Mouse (Mus musculus) lung, postnatal 0 days (tissue): ENCODE data around the gene Kdf1. TPM values are rescaled to one million over a fixed set of nuclear protein-coding genes. Genes with fewer than 3 reads are reported as not detected.

Experiments
- ATAC-seq: fragments of 200-750 bp; cut with Nextera tagmentation; 2 replicates; pipeline ENCODE4 v1.8.0; 2017; ENCODE audit warnings: moderate library complexity
- DNase-seq: peaks from one replicate; pipeline ENCODE4 v3.0.0-alpha.2; 2016; ENCODE audit warnings: low spot score
- H3K27ac ChIP-seq: fragments of 300-500 bp; sonication (generic); 2 replicates; pipeline ENCODE4 v1.5.1; 2014; ENCODE audit warnings: antibody characterized with exemption, mild to moderate bottlenecking, low read length, mixed read lengths
- H3K27me3 ChIP-seq: fragments of 300-500 bp; sonication (generic); replicated peaks from 2 replicates; pipeline ENCODE4 v1.6.1; 2014; ENCODE audit warnings: low read length, mixed read lengths; ENCODE audit not compliant: insufficient read depth
- H3K36me3 ChIP-seq: fragments of 300-500 bp; sonication (generic); 2 replicates; pipeline ENCODE4 v1.6.1; 2014; ENCODE audit warnings: low read length, mixed read lengths; ENCODE audit not compliant: insufficient read depth
- H3K4me1 ChIP-seq: fragments of 300-500 bp; sonication (generic); 2 replicates; pipeline ENCODE4 v1.6.1; 2014; ENCODE audit warnings: antibody characterized with exemption, low read depth, low read length, mixed read lengths; ENCODE audit not compliant: insufficient read depth
- H3K4me2 ChIP-seq: fragments of 300-500 bp; sonication (generic); replicated peaks from 2 replicates; pipeline ENCODE4 v1.6.1; 2014; ENCODE audit warnings: low read depth, mild to moderate bottlenecking, low read length, moderate library complexity, mixed read lengths
- H3K4me3 ChIP-seq: fragments of 300-500 bp; sonication (generic); 2 replicates; pipeline ENCODE4 v1.5.1; 2014; ENCODE audit warnings: low read depth, low read length
- H3K9ac ChIP-seq: fragments of 300-500 bp; sonication (generic); replicated peaks from 2 replicates; pipeline ENCODE4 v1.6.1; 2014; ENCODE audit warnings: low read depth, mild to moderate bottlenecking
- H3K9me3 ChIP-seq: fragments of 300-500 bp; sonication (generic); 2 replicates; pipeline ENCODE4 v1.6.1; 2016; ENCODE audit warnings: low read length, mixed read lengths
- CTCF ChIP-seq: IDR thresholded peaks from 2 replicates; pipeline ENCODE4 v1.5.1; 2016; ENCODE audit warnings: antibody characterized with exemption, mild to moderate bottlenecking
- EP300 ChIP-seq: IDR thresholded peaks from 2 replicates; pipeline ENCODE4 v1.6.1; 2016; ENCODE audit warnings: antibody characterized with exemption, mild to moderate bottlenecking, control low read depth
- WGBS: fragments of 180-500 bp; shearing (Covaris S2); extraction: QIAGEN DNeasy Blood & Tissue Kit; methylation state at CpG from one replicate; pipeline ENCODE4 v1.1.7; 2014; 5-methylcytosine and 5-hydroxymethylcytosine counted together
- microRNA-seq: library from miRNA; unstranded; fragments of <30 nt; microRNA quantifications from one replicate; pipeline ENCODE4, GENCODE M21; 2016
- polyA plus RNA-seq: library from polyadenylated mRNA; unstranded; fragments of >200 nt; fragmentation: Nextera tagmentation; extraction: Ambion mirVana; gene quantifications from 2 replicates; pipeline ENCODE4 v1.2.1, GENCODE M21; 2015

Gene Kdf1
- polyA plus RNA-seq, 1 experiment from 2014 or later = 24.8 TPM

- Histone ChIP-seq H3K4me2 (no peak overlapping the region), H3K36me3 (peaks cover 9% of the 10 kb centered on the region; the same call in 1 of the 2 replicates), H3K9ac (no peak overlapping the region), H3K9me3 (no peaks in the 10 kb centered on the region), H3K4me3 (no peak overlapping the region), H3K27ac (no peak overlapping the region), H3K4me1 (peaks cover 7% of the 10 kb centered on the region; the same call in 1 of the 2 replicates), H3K27me3 (no peaks in the 10 kb centered on the region)
- 74% methylated on average over 12 of the region's 12 CpGs for WGBS
- no peak for ATAC-seq
- TF ChIP-seq EP300 (no peak), CTCF (no peak)
- no peak for DNase-seq
Observed at GRCm38 (mm10) chr4:133577983-133578382, 59.2 kb downstream of the Kdf1 start.

Small RNA genes within 50 kb of the gene (microRNA-seq; reads per million reads assigned to microRNA genes)
- gene Gm23158 = not detected

Other genes starting within 250 kb of the Kdf1 start
- gene Tmem222, start 241.2 kb upstream of the Kdf1 start, polyA plus RNA-seq = 47.2 and 58.1 TPM in 2 replicates
- gene Wdtc1, start 165.5 kb upstream of the Kdf1 start, polyA plus RNA-seq = 9.2 and 9.9 TPM in 2 replicates
- gene Slc9a1, start 149.3 kb upstream of the Kdf1 start, polyA plus RNA-seq = 5.4 and 6.0 TPM in 2 replicates
- gene Tent5b, start 38.8 kb upstream of the Kdf1 start, polyA plus RNA-seq = 11.0 and 19.1 TPM in 2 replicates
- gene Trnp1, start 20.4 kb upstream of the Kdf1 start, polyA plus RNA-seq = 1.1 and 1.4 TPM in 2 replicates
- gene Nudc, start 27.0 kb downstream of the Kdf1 start, polyA plus RNA-seq = 130 and 154 TPM in 2 replicates
- gene Nr0b2, start 34.4 kb downstream of the Kdf1 start, polyA plus RNA-seq = 0.37 and 0.39 TPM in 2 replicates
- gene Gpatch3, start 55.8 kb downstream of the Kdf1 start, polyA plus RNA-seq = 6.7 and 7.1 TPM in 2 replicates
- 15.8 and 17.6 TPM in 2 replicates for gene Gpn2, start 65.4 kb downstream of the Kdf1 start, polyA plus RNA-seq
- 23.7 and 32.4 TPM in 2 replicates for gene Sfn, start 83.2 kb downstream of the Kdf1 start, polyA plus RNA-seq
- gene Zdhhc18, start 131.2 kb downstream of the Kdf1 start, polyA plus RNA-seq = 5.8 and 9.4 TPM in 2 replicates
- gene Pigv, start 153.7 kb downstream of the Kdf1 start, polyA plus RNA-seq = 17.3 and 17.8 TPM in 2 replicates
- 13.7 and 18.6 TPM in 2 replicates for gene Arid1a, start 237.8 kb downstream of the Kdf1 start, polyA plus RNA-seq